Comparison of ENCODE assay signal across 9 mouse cellular contexts in the genomic region with DNA sequence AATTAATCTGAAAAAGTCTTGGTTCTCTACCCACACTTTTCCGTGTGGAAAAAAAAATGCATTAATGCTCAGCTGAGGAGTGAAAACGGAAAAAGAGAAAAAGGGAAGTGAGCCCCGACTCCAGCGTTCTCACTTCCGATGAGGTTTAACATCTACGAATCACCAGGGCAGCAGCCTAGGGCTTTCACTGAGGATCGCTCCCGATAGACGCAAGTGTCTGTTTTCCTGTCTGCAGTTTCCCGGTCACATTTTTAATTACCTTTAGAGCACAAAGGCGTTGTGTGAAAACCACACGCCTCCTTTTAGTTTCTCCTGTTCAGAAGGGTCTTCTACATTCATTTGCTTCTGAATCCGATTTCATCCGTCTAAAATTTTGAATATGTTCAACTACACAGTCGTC.
A peak's percentile ranks its signal among the peaks of the same experiment; 100 is the strongest.
DNase-seq lines count a peak whose midpoint lies in the region; ATAC-seq and TF ChIP-seq lines count a peak whose summit lies in the region.
"Had no signal": no experiment of that assay in that cellular context is flagged by ENCODE, and none has a peak within 500 bp of the region (broad histone marks: within the 10 kb centered on the region; RNA-seq: fewer than 3 reads in every experiment).

No protein-coding gene starts in this region.

- H3K4me1 ChIP-seq in MEL (ENCODE audit: control insufficient read depth in 1 of 2, insufficient read depth in 2 of 2, low read length in 2 of 2), result peaks cover 2 to 16% of the 10 kb centered on the region in 2 experiments; a peak in 2 of 4 replicates
- 0 out of 2 replicates have a peak, but pooled peaks cover 3% of the 10 kb centered on the region for H3K4me1 ChIP-seq in hindbrain, embryonic 12.5 days
- peaks cover 20% of the 10 kb centered on the region for H3K4me1 ChIP-seq in midbrain, embryonic 11.5 days (ENCODE audit: control insufficient read depth, insufficient read depth, low read length)

- no peak for TF ChIP-seq CTCF in MEL (IDR thresholded peaks at IDR 0.05 in 2 of 3, conservative IDR thresholded peaks at IDR 0.05 in 1 of 3; ENCODE audit: control insufficient read depth in 1 of 3, insufficient read depth in 1 of 3, low read depth in 2 of 3, low read length in 3 of 3, poor library complexity in 1 of 3, severe bottlenecking in 1 of 3)

- 9% methylated on average over 15 of the region's 15 CpGs for WGBS in hindbrain, embryonic 12.5 days
- WGBS in midbrain, embryonic 11.5 days, result 4% methylated on average over 15 of the region's 15 CpGs

- peak in 1 of 2 experiments; percentile 29; a peak in 1 of 4 replicates for TF ChIP-seq EP300 in MEL (IDR thresholded peaks at IDR 0.05; ENCODE audit: low read depth in 1 of 2, low read length in 2 of 2)

- no peaks in the 10 kb centered on the region for H3K27me3 ChIP-seq in MEL (ENCODE audit: control insufficient read depth in 1 of 2, insufficient read depth in 2 of 2, low read length in 2 of 2)
- H3K27me3 ChIP-seq in hindbrain, embryonic 12.5 days, result peaks cover 5% of the 10 kb centered on the region; the same call in 1 of the 2 replicates
- no peaks in the 10 kb centered on the region for H3K27me3 ChIP-seq in midbrain, embryonic 11.5 days (ENCODE audit: control insufficient read depth, insufficient read depth, low read length)

- H3K79me2 ChIP-seq in MEL (ENCODE audit: control insufficient read depth, insufficient read depth, low read length, poor library complexity), result no peaks in the 10 kb centered on the region

- peak overlapping the region; percentile 47 for H3K9ac ChIP-seq in MEL (ENCODE audit: control insufficient read depth, low read depth, low read length, poor library complexity, severe bottlenecking)
- H3K9ac ChIP-seq in hindbrain, embryonic 12.5 days, result no peak overlapping the region; the same call in 1 of the 2 replicates
- H3K9ac ChIP-seq in midbrain, embryonic 11.5 days (ENCODE audit: low read length), result peak overlapping the region; percentile 10; the same call in 1 of the 2 replicates

- H3K36me3 ChIP-seq in MEL (ENCODE audit: control insufficient read depth in 1 of 2, insufficient read depth in 2 of 2, low read length in 2 of 2), result peaks cover 0 to 14% of the 10 kb centered on the region in 2 experiments; a peak in 2 of 4 replicates
- H3K36me3 ChIP-seq in hindbrain, embryonic 12.5 days, result no peaks in the 10 kb centered on the region
- no peaks in the 10 kb centered on the region for H3K36me3 ChIP-seq in midbrain, embryonic 11.5 days (ENCODE audit: control insufficient read depth, insufficient read depth, low read length)

- no peak for ATAC-seq in hindbrain, embryonic 12.5 days (ENCODE audit: low FRiP score)
- ATAC-seq in midbrain, embryonic 11.5 days (ENCODE audit: low FRiP score), result peak; percentile 19; the same call in 1 of the 2 replicates

- peak; percentile 81 for DNase-seq in MEL (ENCODE audit: low read depth, low spot score)
- DNase-seq in embryo, embryonic 10 days (ENCODE audit: low spot score), result peak; percentile 54
- DNase-seq in midbrain, embryonic 11.5 days (ENCODE audit: low spot score, missing footprints), result peak; percentile 93
- no peak for DNase-seq in cerebellum, adult 8-10 months
- no peak for DNase-seq in cerebellum, postnatal 14 days
- no peak for DNase-seq in adrenal gland, postnatal 4 days (ENCODE audit: low spot score in 2 of 2)
- DNase-seq: gastrocnemius, postnatal 25 days; thymus, adult 18-20 months had no signal

- H3K4me3 ChIP-seq in MEL (ENCODE audit: control insufficient read depth in 1 of 2, insufficient read depth in 1 of 2, low read depth in 2 of 2, low read length in 2 of 2), result peak overlapping the region; percentile 28 to 49; a peak in 3 of 4 replicates
- H3K4me3 ChIP-seq in hindbrain, embryonic 12.5 days, result peak overlapping the region; percentile 20
- H3K4me3 ChIP-seq in midbrain, embryonic 11.5 days (ENCODE audit: low read depth, low read length), result peak overlapping the region; percentile 2; the same call in 1 of the 2 replicates

- 0 out of 4 replicates have a peak, but pooled peaks of 1 of the 2 experiments have one; percentile 37 for TF ChIP-seq POLR2A in MEL (IDR thresholded peaks at IDR 0.05; ENCODE audit: control insufficient read depth in 1 of 2, insufficient read depth in 1 of 2, low read depth in 1 of 2, low read length in 2 of 2, poor library complexity in 1 of 2)

- no peaks in the 10 kb centered on the region for H3K9me3 ChIP-seq in MEL (replicated peaks; ENCODE audit: insufficient read depth, low read length)
- no peaks in the 10 kb centered on the region for H3K9me3 ChIP-seq in hindbrain, embryonic 12.5 days (replicated peaks)
- no peaks in the 10 kb centered on the region for H3K9me3 ChIP-seq in midbrain, embryonic 11.5 days (ENCODE audit: control insufficient read depth, low read length)

- H3K4me2 ChIP-seq in hindbrain, embryonic 12.5 days (replicated peaks), result peak overlapping the region; percentile 43
- peak overlapping the region; percentile 39 for H3K4me2 ChIP-seq in midbrain, embryonic 11.5 days

- peak overlapping the region; percentile 65 for H3K27ac ChIP-seq in MEL (ENCODE audit: control insufficient read depth, low read depth, low read length)
- H3K27ac ChIP-seq in hindbrain, embryonic 12.5 days, result no peak overlapping the region
- H3K27ac ChIP-seq in midbrain, embryonic 11.5 days (ENCODE audit: low read depth, low read length), result peak overlapping the region; percentile 88

- TF ChIP-seq RAD21 in MEL (IDR thresholded peaks at IDR 0.05; ENCODE audit: low read depth, low read length), result no peak

TF ChIP-seq in MEL, 35 proteins besides CTCF, POLR2A, EP300 and RAD21:
- TF ChIP-seq MXI1 (IDR thresholded peaks at IDR 0.05; ENCODE audit: low read depth, low read length) (peak; percentile 64; the same call in 1 of the 2 replicates), MAX (IDR thresholded peaks at IDR 0.05; ENCODE audit: low read length) (no peak), SIN3A (IDR thresholded peaks at IDR 0.05; ENCODE audit: low read length) (no peak), E2F4 (IDR thresholded peaks at IDR 0.05; ENCODE audit: borderline replicate concordance, low read depth, low read length) (no peak), CHD2 (IDR thresholded peaks at IDR 0.05; ENCODE audit: low read length) (no peak), POLR2AphosphoS5 (IDR thresholded peaks at IDR 0.05; ENCODE audit: borderline replicate concordance, low read depth, low read length) (no peak), HCFC1 (IDR thresholded peaks at IDR 0.05; ENCODE audit: low read depth, low read length) (peak; percentile 33; the same call in 1 of the 2 replicates), NRF1 (IDR thresholded peaks at IDR 0.05; ENCODE audit: insufficient read depth, low read depth, low read length, poor library complexity, severe bottlenecking) (no peak), MAFK (IDR thresholded peaks at IDR 0.05; ENCODE audit: borderline replicate concordance, low read depth, low read length) (no peak), TBP (IDR thresholded peaks at IDR 0.05; ENCODE audit: low read depth, low read length) (0 out of 2 replicates have a peak, but pooled peaks have one; percentile 42), ZKSCAN1 (IDR thresholded peaks at IDR 0.05; ENCODE audit: low read depth, low read length) (no peak)
TF ChIP-seq in MEL: peak in this region for 3.

Comparison
In these comparisons a context has a peak if more than half of its experiments do, and no peak if none do; other contexts are left out.
1. DNase-seq: peak in MEL (single experiment), embryo, embryonic 10 days (single experiment) and midbrain, embryonic 11.5 days (single experiment); none in cerebellum, adult 8-10 months (single experiment), cerebellum, postnatal 14 days (0 of 2) and adrenal gland, postnatal 4 days (0 of 2).
2. Peak in every context shown above with its lines, with median percentiles within 50 percentile points of each other: H3K4me3 ChIP-seq.